Mouse (Mus musculus) liver, adult 2 months (tissue): ENCODE data around the gene Tgfbr2. TPM values are rescaled to one million over a fixed set of nuclear protein-coding genes. Genes with fewer than 3 reads are reported as not detected.
A peak's percentile ranks its signal among the peaks of the same experiment; 100 is the strongest.

Experiments
- DNase-seq: peaks from one replicate; pipeline ENCODE4 v3.0.0-alpha.2; 2011; ENCODE audit warnings: low read depth, low spot score; ENCODE audit errors: extremely low read depth
- H3K27ac ChIP-seq: fragments of 200-500 bp; replicated peaks from 2 replicates; pipeline ENCODE4 v1.5.1; 2012; ENCODE audit warnings: low read depth, mild to moderate bottlenecking, control low read depth, inconsistent platforms, low read length; ENCODE audit not compliant: insufficient read depth
- H3K27me3 ChIP-seq: fragments of 200-500 bp; 2 replicates; pipeline ENCODE4 v1.6.1; 2012; ENCODE audit warnings: mild to moderate bottlenecking, moderate library complexity, low read length, inconsistent platforms; ENCODE audit not compliant: control insufficient read depth, insufficient read depth
- H3K36me3 ChIP-seq: fragments of 200-500 bp; 2 replicates; pipeline ENCODE4 v1.6.1; 2012; ENCODE audit warnings: low read length, inconsistent platforms; ENCODE audit not compliant: control insufficient read depth, insufficient read depth
- H3K4me1 ChIP-seq: fragments of 200-500 bp; 2 replicates; pipeline ENCODE4 v1.6.1; 2011; ENCODE audit warnings: low read length; ENCODE audit not compliant: control insufficient read depth, insufficient read depth
- H3K4me3 ChIP-seq: fragments of 200-500 bp; 2 replicates; pipeline ENCODE4 v1.5.1; 2011; ENCODE audit warnings: low read depth, mild to moderate bottlenecking, control low read depth, low read length, moderate library complexity; ENCODE audit not compliant: insufficient read depth
- H3K79me2 ChIP-seq: fragments of 200-500 bp; 2 replicates; pipeline ENCODE4 v1.6.1; 2012; ENCODE audit warnings: inconsistent platforms, mild to moderate bottlenecking, low read length, moderate library complexity; ENCODE audit not compliant: control insufficient read depth, insufficient read depth
- H3K9ac ChIP-seq: fragments of 200-500 bp; 2 replicates; pipeline ENCODE4 v1.6.1; 2012; ENCODE audit warnings: low read depth, mild to moderate bottlenecking, control low read depth, inconsistent platforms, low read length
- CTCF ChIP-seq: fragments of 200-500 bp; IDR thresholded peaks from 2 replicates; pipeline ENCODE4 v1.5.1; 2011; ENCODE audit warnings: low read depth, low read length, control low read depth
- POLR2A ChIP-seq: fragments of 200-500 bp; IDR thresholded peaks from 2 replicates; pipeline ENCODE4 v1.6.1; 2011; ENCODE audit warnings: low read length, control low read depth; ENCODE audit not compliant: insufficient read depth; ENCODE audit errors: extremely low read depth
- WGBS: fragments of 180-500 bp; shearing (Covaris S2); methylation state at CpG from one replicate; pipeline ENCODE4 v1.1.7; 2018; 5-methylcytosine and 5-hydroxymethylcytosine counted together
- polyA plus RNA-seq: library from polyadenylated mRNA; depleted of rRNA; stranded (reverse); fragments of >200 nt; gene quantifications from 2 replicates; pipeline ENCODE4 v1.2.3, GENCODE M21; 2012
- total RNA-seq: library from RNA; depleted of rRNA; stranded (reverse); fragments of >200 nt; gene quantifications from 2 replicates; pipeline ENCODE4 v1.2.3, GENCODE M21; 2014

Tgfbr2 gene
- total and polyA plus RNA-seq, 2 experiments: 8.2 to 8.3 TPM

DNA sequence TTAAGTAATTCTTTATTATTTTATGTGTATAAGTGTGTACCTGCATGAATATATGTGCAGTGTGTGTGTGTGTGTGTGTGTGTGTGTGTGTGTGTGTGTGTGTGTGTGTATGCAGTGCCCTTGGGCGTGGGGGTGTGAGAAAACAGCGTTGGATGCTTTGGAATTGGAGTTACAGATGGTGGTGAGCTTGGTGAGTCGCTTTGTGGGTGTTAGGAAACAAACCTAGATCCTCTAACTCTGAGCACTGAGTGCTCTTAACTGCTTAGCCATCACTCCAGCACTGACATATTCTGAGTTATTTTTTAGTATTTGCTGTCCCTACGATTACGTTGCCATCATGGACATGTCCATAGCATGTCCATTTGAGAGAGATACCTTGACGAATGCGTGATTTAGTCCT lies 59.3 kb downstream of the Tgfbr2 start:
- no peak for DNase-seq
- 98% methylated on average over 7 of the region's 7 CpGs for WGBS

GRCm38 (mm10) chr9:116114339-116114738 lies 60.8 kb downstream of the Tgfbr2 start:
- Histone ChIP-seq H3K4me1 (peaks cover 13% of the 10 kb centered on the region), H3K4me3 (no peak overlapping the region), H3K27me3 (no peaks in the 10 kb centered on the region), H3K27ac (no peak overlapping the region), H3K9ac (no peak overlapping the region), H3K79me2 (no peaks in the 10 kb centered on the region), H3K36me3 (peaks cover 11% of the 10 kb centered on the region; the same call in 1 of the 2 replicates)
- 76% methylated on average over 4 of the region's 4 CpGs for WGBS
- no peak for DNase-seq
- no peak for TF ChIP-seq POLR2A
- no peak for TF ChIP-seq CTCF

More for the DNA sequence above, 59.3 kb downstream of the Tgfbr2 start:
- H3K27me3 ChIP-seq: no peaks in the 10 kb centered on the region
- no peak overlapping the region for H3K9ac ChIP-seq
- TF ChIP-seq POLR2A (no peak), CTCF (no peak)
- no peak overlapping the region for H3K4me3 ChIP-seq
- H3K4me1 ChIP-seq: peaks cover 13% of the 10 kb centered on the region
- H3K79me2 ChIP-seq: no peaks in the 10 kb centered on the region
- peaks cover 11% of the 10 kb centered on the region; the same call in 1 of the 2 replicates for H3K36me3 ChIP-seq
- no peak overlapping the region for H3K27ac ChIP-seq

DNA sequence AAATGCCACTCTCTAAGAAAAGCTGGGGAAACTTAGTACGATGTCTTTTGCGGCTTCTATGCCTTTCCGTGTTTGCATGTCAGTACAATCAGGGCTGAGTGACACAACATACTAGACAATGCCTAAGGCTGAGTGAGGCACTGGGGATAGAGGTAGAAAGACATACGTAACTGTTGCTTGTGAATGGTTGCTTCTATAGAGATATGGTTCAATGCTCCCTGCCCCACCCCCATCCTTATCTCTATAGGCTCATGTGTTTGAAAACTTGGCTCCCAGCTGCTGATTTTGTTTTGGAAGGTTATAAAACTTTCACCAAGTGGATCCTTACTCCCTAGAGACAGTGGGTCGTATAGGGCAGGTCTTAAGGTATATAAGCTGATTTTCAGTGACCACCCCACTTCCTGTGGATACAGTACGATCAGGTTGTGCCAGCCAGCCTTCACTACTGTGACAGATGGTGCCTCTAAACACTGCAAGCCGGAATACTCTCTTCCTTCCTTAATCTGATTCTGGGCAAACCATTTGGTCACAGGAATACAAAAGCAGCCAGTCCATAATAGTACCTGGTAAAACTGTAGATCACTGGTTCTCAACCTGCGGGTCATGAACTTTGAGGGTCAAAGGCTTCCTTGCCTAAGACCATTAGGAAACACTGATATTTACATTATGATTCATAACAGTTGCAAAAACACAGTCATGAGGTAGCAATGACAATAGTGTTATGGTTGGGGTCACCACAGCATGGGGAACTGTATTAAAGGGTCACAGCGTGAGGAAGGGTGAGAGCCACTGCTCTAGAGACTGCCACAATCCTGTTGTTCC lies 63.8 kb downstream of the Tgfbr2 start:
- peak; percentile 88 for DNase-seq
- peaks cover 13% of the 10 kb centered on the region for H3K36me3 ChIP-seq
- TF ChIP-seq CTCF: no peak
- TF ChIP-seq POLR2A: no peak
- peak overlapping the region; percentile 63 for H3K27ac ChIP-seq
- no peaks in the 10 kb centered on the region for H3K27me3 ChIP-seq
- H3K9ac ChIP-seq: no peak overlapping the region
- H3K4me1 ChIP-seq: peaks cover 13% of the 10 kb centered on the region
- no peak overlapping the region for H3K4me3 ChIP-seq
- 60% methylated on average over 9 of the region's 9 CpGs for WGBS
- no peaks in the 10 kb centered on the region for H3K79me2 ChIP-seq

GRCm38 (mm10) chr9:116108729-116109128 lies 66.4 kb downstream of the Tgfbr2 start:
- 80% methylated on average over 2 of the region's 2 CpGs for WGBS

GRCm38 (mm10) chr9:116104770-116105169 lies 70.4 kb downstream of the Tgfbr2 start:
- H3K27me3 ChIP-seq: no peaks in the 10 kb centered on the region
- no peak for DNase-seq
- no peak overlapping the region for H3K27ac ChIP-seq
- peaks cover 6% of the 10 kb centered on the region; the same call in 1 of the 2 replicates for H3K4me1 ChIP-seq
- H3K4me3 ChIP-seq: no peak overlapping the region
- TF ChIP-seq CTCF: no peak
- TF ChIP-seq POLR2A: no peak
- no peaks in the 10 kb centered on the region for H3K79me2 ChIP-seq
- 91% methylated on average over 17 of the region's 17 CpGs for WGBS
- peaks cover 34% of the 10 kb centered on the region for H3K36me3 ChIP-seq
- no peak overlapping the region for H3K9ac ChIP-seq

More at GRCm38 (mm10) chr9:116108729-116109128, 66.4 kb downstream of the Tgfbr2 start:
- H3K36me3 ChIP-seq: peaks cover 18% of the 10 kb centered on the region
- no peak for TF ChIP-seq CTCF
- TF ChIP-seq POLR2A: no peak
- H3K27ac ChIP-seq: no peak overlapping the region
- no peaks in the 10 kb centered on the region for H3K27me3 ChIP-seq
- peaks cover 11% of the 10 kb centered on the region for H3K4me1 ChIP-seq
- H3K9ac ChIP-seq: no peak overlapping the region
- DNase-seq: no peak
- H3K79me2 ChIP-seq: no peaks in the 10 kb centered on the region
- no peak overlapping the region for H3K4me3 ChIP-seq

- Histone ChIP-seq H3K27me3 (no peaks in the 10 kb centered on the region), H3K79me2 (no peaks in the 10 kb centered on the region), H3K4me1 (peaks cover 9% of the 10 kb centered on the region; the same call in 1 of the 2 replicates), H3K27ac (peak overlapping the region; percentile 34; the same call in 1 of the 2 replicates), H3K4me3 (no peak overlapping the region), H3K9ac (no peak overlapping the region), H3K36me3 (peaks cover 27% of the 10 kb centered on the region)
- 68% methylated on average over 11 of the region's 11 CpGs for WGBS
- TF ChIP-seq CTCF (no peak), POLR2A (no peak)
- peak; percentile 49 for DNase-seq
These were observed 73.3 kb downstream of the Tgfbr2 start for GRCm38 (mm10) chr9:116101842-116102241.
